Comparison of ENCODE assay signal across 8 mouse cellular contexts in the genomic region with DNA sequence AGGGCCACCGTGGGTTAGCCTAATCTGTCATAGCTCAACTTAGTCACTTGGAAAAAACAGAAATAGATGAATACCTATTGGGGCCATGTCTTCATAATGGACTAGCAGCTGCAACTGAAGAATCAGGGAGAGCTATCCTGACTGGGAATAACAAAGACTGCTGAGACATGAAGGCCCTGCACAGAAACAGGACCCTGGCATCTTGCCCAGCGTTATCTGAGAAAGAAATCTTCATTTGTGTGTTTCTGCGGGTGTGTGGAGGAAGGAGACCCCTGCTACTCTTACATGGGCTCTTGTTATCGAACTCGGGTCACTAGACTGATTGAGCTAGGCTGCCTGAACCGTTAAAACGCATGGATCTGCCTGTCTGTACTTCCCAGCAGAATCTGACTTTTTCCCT. TPM values are rescaled to one million over a fixed set of nuclear protein-coding genes. Genes with fewer than 3 reads are reported as not detected.
A peak's percentile ranks its signal among the peaks of the same experiment; 100 is the strongest.
DNase-seq lines count a peak whose midpoint lies in the region; ATAC-seq and TF ChIP-seq lines count a peak whose summit lies in the region.

No protein-coding gene starts in this region.

- DNase-seq in kidney, postnatal 10 days = peak; percentile 40
- no peak for DNase-seq in kidney, adult 8-10 months
- DNase-seq in cerebellum, adult 18-20 months = peak; percentile 13 to 35
- no peak for DNase-seq in heart, postnatal 0 days (ENCODE audit: low spot score)
- DNase-seq in lung, postnatal 36 days = peak; percentile 15
- no peak for DNase-seq in adrenal gland, adult 18-20 months (ENCODE audit: low spot score in 2 of 2)
- no peak for DNase-seq in left cerebral cortex, adult 11 months (ENCODE audit: low spot score)

- peak overlapping the region; percentile 93; the same call in 1 of the 2 replicates for H3K27ac ChIP-seq in heart, postnatal 0 days (ENCODE audit: low read depth)

- peak overlapping the region; percentile 94 for H3K4me2 ChIP-seq in heart, postnatal 0 days (ENCODE audit: low read depth, low read length)

- TF ChIP-seq CTCF in heart, postnatal 0 days (IDR thresholded peaks at IDR 0.05; ENCODE audit: low read depth) = no peak

- H3K9me3 ChIP-seq in heart, postnatal 0 days (replicated peaks; ENCODE audit: control insufficient read depth, low read length) = no peaks in the 10 kb centered on the region

- H3K27me3 ChIP-seq in heart, postnatal 0 days (ENCODE audit: control insufficient read depth, insufficient read depth, low read length) = no peaks in the 10 kb centered on the region

- TF ChIP-seq EP300 in heart, postnatal 0 days (IDR thresholded peaks at IDR 0.05; ENCODE audit: low read depth) = no peak

- peaks cover 15% of the 10 kb centered on the region for H3K36me3 ChIP-seq in heart, postnatal 0 days (replicated peaks; ENCODE audit: control insufficient read depth, insufficient read depth, low read length)

- peak overlapping the region; percentile 69 for H3K4me3 ChIP-seq in heart, postnatal 0 days (ENCODE audit: low read depth, low read length)

- peaks cover 8% of the 10 kb centered on the region for H3K4me1 ChIP-seq in heart, postnatal 0 days (ENCODE audit: control insufficient read depth, insufficient read depth)

- peak overlapping the region; percentile 75; the same call in 1 of the 2 replicates for H3K9ac ChIP-seq in heart, postnatal 0 days (replicated peaks; ENCODE audit: low read depth, low read length)

- no peak for ATAC-seq in heart, postnatal 0 days (ENCODE audit: insufficient read depth, low read depth)
- ATAC-seq in megakaryocyte-erythroid progenitor cell, adult 5-6 weeks (replicated peaks; ENCODE audit: low FRiP score, low TSS enrichment, poor library complexity, severe bottlenecking) = no peak

- 58% methylated on average over 7 of the region's 7 CpGs for WGBS in heart, postnatal 0 days

RNA-seq across cellular contexts. Expression of a gene that starts 1.1 kb away (rescaled TPM):
- 36.1 and 46.5 TPM in 2 replicates for total RNA-seq in heart, postnatal 0 days (2014; rRNA removed; ENCODE audit: low replicate concordance)
- 82.8 and 83.4 TPM in 2 replicates for polyA plus RNA-seq in heart, postnatal 0 days (2015; fragmentation: Nextera tagmentation; extraction: Ambion mirVana)
- 10 to 100 TPM; 52.6 to 55.4 TPM for total RNA-seq in adrenal gland, adult 18-20 months (2021)
- 110 and 155 TPM in 2 replicates for total RNA-seq in megakaryocyte-erythroid progenitor cell, adult 5-6 weeks (2014; fragmentation: Nextera tagmentation)
- 63.6 and 64.8 TPM in 2 replicates for total RNA-seq in megakaryocyte-erythroid progenitor cell, adult 5-6 weeks (2017)

RNA-seq across cellular contexts. Expression of a gene that starts 21.4 kb away (rescaled TPM):
- 30.1 and 45.4 TPM in 2 replicates for total RNA-seq in heart, postnatal 0 days (2014; rRNA removed; ENCODE audit: low replicate concordance)
- polyA plus RNA-seq in heart, postnatal 0 days (2015; fragmentation: Nextera tagmentation; extraction: Ambion mirVana) = 32.0 and 37.1 TPM in 2 replicates
- 10 to 100 TPM; 48.6 to 71.9 TPM for total RNA-seq in adrenal gland, adult 18-20 months (2021)
- total RNA-seq in megakaryocyte-erythroid progenitor cell, adult 5-6 weeks (2014; fragmentation: Nextera tagmentation) = 42.0 and 49.1 TPM in 2 replicates
- total RNA-seq in megakaryocyte-erythroid progenitor cell, adult 5-6 weeks (2017) = 47.2 and 58.1 TPM in 2 replicates

RNA-seq across cellular contexts. Expression of a gene that starts 27.5 kb away (rescaled TPM):
- not detected in 2 replicates for total RNA-seq in heart, postnatal 0 days (2014; rRNA removed; ENCODE audit: low replicate concordance)
- not detected in 2 replicates for polyA plus RNA-seq in heart, postnatal 0 days (2015; fragmentation: Nextera tagmentation; extraction: Ambion mirVana)
- total RNA-seq in adrenal gland, adult 18-20 months (2021) = not detected
- total RNA-seq in megakaryocyte-erythroid progenitor cell, adult 5-6 weeks (2014; fragmentation: Nextera tagmentation) = not detected in 2 replicates
- not detected in 2 replicates for total RNA-seq in megakaryocyte-erythroid progenitor cell, adult 5-6 weeks (2017)

RNA-seq across cellular contexts. Expression of a gene that starts 28.3 kb away (rescaled TPM):
- total RNA-seq in heart, postnatal 0 days (2014; rRNA removed; ENCODE audit: low replicate concordance) = not detected in 2 replicates
- polyA plus RNA-seq in heart, postnatal 0 days (2015; fragmentation: Nextera tagmentation; extraction: Ambion mirVana) = not detected in 2 replicates
- not detected for total RNA-seq in adrenal gland, adult 18-20 months (2021)
- total RNA-seq in megakaryocyte-erythroid progenitor cell, adult 5-6 weeks (2014; fragmentation: Nextera tagmentation) = not detected in 2 replicates
- not detected in 2 replicates for total RNA-seq in megakaryocyte-erythroid progenitor cell, adult 5-6 weeks (2017)

RNA-seq across cellular contexts. Expression of a gene that starts 51.5 kb away (rescaled TPM):
- total RNA-seq in heart, postnatal 0 days (2014; rRNA removed; ENCODE audit: low replicate concordance) = not detected in 2 replicates
- polyA plus RNA-seq in heart, postnatal 0 days (2015; fragmentation: Nextera tagmentation; extraction: Ambion mirVana) = 0.05 and 0.12 TPM in 2 replicates
- total RNA-seq in adrenal gland, adult 18-20 months (2021) = not detected
- total RNA-seq in megakaryocyte-erythroid progenitor cell, adult 5-6 weeks (2014; fragmentation: Nextera tagmentation) = 15.0 and 18.8 TPM in 2 replicates
- total RNA-seq in megakaryocyte-erythroid progenitor cell, adult 5-6 weeks (2017) = 0.89 and 4.6 TPM in 2 replicates

Comparison
In these comparisons a context has a peak if more than half of its experiments do, and no peak if none do; other contexts are left out.
1. DNase-seq: peak in kidney, postnatal 10 days (single experiment), cerebellum, adult 18-20 months (2 of 2) and lung, postnatal 36 days (single experiment); none in kidney, adult 8-10 months (0 of 2), heart, postnatal 0 days (single experiment), adrenal gland, adult 18-20 months (0 of 2) and left cerebral cortex, adult 11 months (single experiment).